Mouse (Mus musculus) lung, embryonic 15.5 days (tissue): ENCODE data around the gene Pfkp. TPM values are rescaled to one million over a fixed set of nuclear protein-coding genes. Genes with fewer than 3 reads are reported as not detected.

Experiments
- ATAC-seq: fragments of 200-750 bp; cut with Nextera tagmentation; 2 replicates; pipeline ENCODE4 v1.8.0; 2017; ENCODE audit warnings: moderate number of reproducible peaks, borderline replicate concordance; ENCODE audit not compliant: low FRiP score, low TSS enrichment; ENCODE audit errors: extremely low read depth
- H3K27ac ChIP-seq: fragments of 300-500 bp; sonication (generic); 2 replicates; pipeline ENCODE4 v1.5.1; 2015; ENCODE audit warnings: moderate library complexity, mild to moderate bottlenecking, inconsistent platforms
- H3K27me3 ChIP-seq: fragments of 300-500 bp; sonication (generic); 2 replicates; pipeline ENCODE4 v1.6.1; 2015; ENCODE audit warnings: inconsistent platforms
- H3K36me3 ChIP-seq: fragments of 300-500 bp; sonication (generic); 2 replicates; pipeline ENCODE4 v1.6.1; 2015; ENCODE audit warnings: inconsistent platforms
- H3K4me1 ChIP-seq: fragments of 300-500 bp; sonication (generic); 2 replicates; pipeline ENCODE4 v1.6.1; 2015; ENCODE audit warnings: inconsistent platforms
- H3K4me2 ChIP-seq: fragments of 300-500 bp; sonication (generic); 2 replicates; pipeline ENCODE4 v1.6.1; 2015; ENCODE audit warnings: inconsistent platforms, mild to moderate bottlenecking, moderate library complexity
- H3K4me3 ChIP-seq: fragments of 300-500 bp; sonication (generic); 2 replicates; pipeline ENCODE4 v1.5.1; 2015; ENCODE audit warnings: mild to moderate bottlenecking, inconsistent platforms
- H3K9ac ChIP-seq: fragments of 300-500 bp; sonication (generic); 2 replicates; pipeline ENCODE4 v1.6.1; 2015; ENCODE audit warnings: inconsistent platforms
- H3K9me3 ChIP-seq: fragments of 300-500 bp; sonication (generic); 2 replicates; pipeline ENCODE4 v1.6.1; 2016; ENCODE audit warnings: inconsistent platforms
- WGBS: fragments of 180-500 bp; shearing (Covaris S2); methylation state at CpG from one replicate; pipeline ENCODE4 v1.1.7; 2015; 5-methylcytosine and 5-hydroxymethylcytosine counted together
- polyA plus RNA-seq: library from polyadenylated mRNA; unstranded; fragments of >200 nt; fragmentation: Nextera tagmentation; extraction: Ambion mirVana; gene quantifications from 2 replicates; pipeline ENCODE4 v1.2.1, GENCODE M21; 2015

The Pfkp gene
- polyA plus RNA-seq, result 29.0 and 31.2 TPM in 2 replicates

- no peaks in the 10 kb centered on the region for H3K9me3 ChIP-seq
- peaks cover 12% of the 10 kb centered on the region; the same call in 1 of the 2 replicates for H3K4me1 ChIP-seq
- H3K36me3 ChIP-seq, result no peaks in the 10 kb centered on the region
- H3K9ac ChIP-seq, result peak within 1 kb of the TSS; percentile 46
- no peak within 1 kb of the TSS for H3K27ac ChIP-seq
- peak within 1 kb of the TSS; percentile 59 for H3K4me3 ChIP-seq
- H3K4me2 ChIP-seq, result peak within 1 kb of the TSS; percentile 99
- ATAC-seq, result peak; percentile 97
- H3K27me3 ChIP-seq, result no peaks in the 10 kb centered on the region
- WGBS, result 2% methylated on average over 34 of the region's 34 CpGs
These were observed at the start of gene Pfkp for GRCm38 (mm10) chr13:6648669-6649233. Gene Pfkp, minus strand, starts transcription at chr13:6648777.

- WGBS, result 73% methylated on average over 3 of the region's 3 CpGs
- Histone ChIP-seq H3K27ac (no peak overlapping the region), H3K36me3 (no peaks in the 10 kb centered on the region), H3K9ac (no peak overlapping the region), H3K4me3 (no peak overlapping the region), H3K27me3 (no peaks in the 10 kb centered on the region), H3K4me2 (no peak overlapping the region), H3K4me1 (no peaks in the 10 kb centered on the region), H3K9me3 (no peaks in the 10 kb centered on the region)
- peak; percentile 45; the same call in 1 of the 2 replicates for ATAC-seq
These were observed 42.0 kb upstream of the Pfkp start for GRCm38 (mm10) chr13:6690607-6691006.

GRCm38 (mm10) chr13:6689962-6690361, 41.4 kb upstream of the Pfkp start:
- H3K9me3 ChIP-seq, result no peaks in the 10 kb centered on the region
- no peak overlapping the region for H3K9ac ChIP-seq
- H3K27ac ChIP-seq, result no peak overlapping the region
- no peak overlapping the region for H3K4me3 ChIP-seq
- H3K4me1 ChIP-seq, result no peaks in the 10 kb centered on the region
- 0 out of 2 replicates have a peak, but pooled peaks have one; percentile 24 for ATAC-seq
- no peak overlapping the region for H3K4me2 ChIP-seq
- no peaks in the 10 kb centered on the region for H3K36me3 ChIP-seq
- no peaks in the 10 kb centered on the region for H3K27me3 ChIP-seq
- WGBS, result 63% methylated on average over 4 of the region's 4 CpGs

- no peak overlapping the region for H3K9ac ChIP-seq
These were observed 40.3 kb upstream of the Pfkp start for GRCm38 (mm10) chr13:6688790-6689433.

GRCm38 (mm10) chr13:6666887-6667286, 18.3 kb upstream of the Pfkp start:
- Histone ChIP-seq H3K36me3 (no peaks in the 10 kb centered on the region), H3K4me2 (no peak overlapping the region), H3K27me3 (no peaks in the 10 kb centered on the region), H3K4me1 (no peaks in the 10 kb centered on the region), H3K4me3 (no peak overlapping the region), H3K27ac (no peak overlapping the region), H3K9ac (no peak overlapping the region), H3K9me3 (no peaks in the 10 kb centered on the region)
- WGBS, result 71% methylated on average over 4 of the region's 4 CpGs
- no peak for ATAC-seq

More at GRCm38 (mm10) chr13:6688790-6689433, 40.3 kb upstream of the Pfkp start:
- H3K4me2 ChIP-seq, result no peak overlapping the region
- H3K27ac ChIP-seq, result no peak overlapping the region
- no peak overlapping the region for H3K4me3 ChIP-seq
- H3K36me3 ChIP-seq, result no peaks in the 10 kb centered on the region
- no peaks in the 10 kb centered on the region for H3K4me1 ChIP-seq
- no peak; the same call in 1 of the 2 replicates for ATAC-seq
- WGBS, result 44% methylated on average over 7 of the region's 7 CpGs
- H3K27me3 ChIP-seq, result no peaks in the 10 kb centered on the region
- H3K9me3 ChIP-seq, result no peaks in the 10 kb centered on the region

GRCm38 (mm10) chr13:6665506-6665905, 16.9 kb upstream of the Pfkp start:
- H3K9ac ChIP-seq, result no peak overlapping the region
- H3K4me1 ChIP-seq, result no peaks in the 10 kb centered on the region
- peak overlapping the region; percentile 44 for H3K27ac ChIP-seq
- H3K4me2 ChIP-seq, result no peak overlapping the region
- H3K36me3 ChIP-seq, result no peaks in the 10 kb centered on the region
- 39% methylated on average over 1 of the region's 1 CpGs for WGBS
- ATAC-seq, result peak; percentile 46; the same call in 1 of the 2 replicates
- H3K27me3 ChIP-seq, result no peaks in the 10 kb centered on the region
- no peak overlapping the region for H3K4me3 ChIP-seq
- H3K9me3 ChIP-seq, result no peaks in the 10 kb centered on the region

- 70% methylated on average over 5 of the region's 5 CpGs for WGBS
- Histone ChIP-seq H3K4me3 (no peak overlapping the region), H3K27me3 (no peaks in the 10 kb centered on the region), H3K36me3 (no peaks in the 10 kb centered on the region), H3K4me2 (no peak overlapping the region), H3K9ac (no peak overlapping the region), H3K27ac (no peak overlapping the region), H3K4me1 (no peaks in the 10 kb centered on the region), H3K9me3 (no peaks in the 10 kb centered on the region)
- ATAC-seq, result no peak
These were observed 15.6 kb upstream of the Pfkp start for GRCm38 (mm10) chr13:6664216-6664615.

- Histone ChIP-seq H3K4me1 (no peaks in the 10 kb centered on the region), H3K27ac (no peak overlapping the region), H3K4me2 (no peak overlapping the region), H3K4me3 (no peak overlapping the region), H3K9me3 (no peaks in the 10 kb centered on the region), H3K36me3 (no peaks in the 10 kb centered on the region), H3K9ac (no peak overlapping the region), H3K27me3 (no peaks in the 10 kb centered on the region)
- WGBS, result 75% methylated on average over 6 of the region's 6 CpGs
- ATAC-seq, result no peak; the same call in 1 of the 2 replicates
These were observed 10.7 kb upstream of the Pfkp start for GRCm38 (mm10) chr13:6659314-6659713.

- H3K9ac ChIP-seq, result no peak overlapping the region
- H3K27ac ChIP-seq, result no peak overlapping the region
- ATAC-seq, result no peak
- H3K27me3 ChIP-seq, result no peaks in the 10 kb centered on the region
- no peak overlapping the region for H3K4me2 ChIP-seq
- H3K36me3 ChIP-seq, result no peaks in the 10 kb centered on the region
- H3K9me3 ChIP-seq, result no peaks in the 10 kb centered on the region
- 76% methylated on average over 2 of the region's 2 CpGs for WGBS
- H3K4me1 ChIP-seq, result no peaks in the 10 kb centered on the region
- H3K4me3 ChIP-seq, result no peak overlapping the region
These were observed 8.7 kb upstream of the Pfkp start for GRCm38 (mm10) chr13:6657300-6657699.

GRCm38 (mm10) chr13:6649542-6649941, 965 bp upstream of the Pfkp start:
- Histone ChIP-seq H3K4me3 (no peak overlapping the region), H3K9ac (no peak overlapping the region)

GRCm38 (mm10) chr13:6647992-6648668, 447 bp downstream of the Pfkp start:
- Histone ChIP-seq H3K4me2 (peak overlapping the region; percentile 99), H3K27me3 (no peaks in the 10 kb centered on the region), H3K27ac (no peak overlapping the region), H3K9ac (peak overlapping the region; percentile 46), H3K4me1 (peaks cover 12% of the 10 kb centered on the region; the same call in 1 of the 2 replicates), H3K4me3 (peak overlapping the region; percentile 59), H3K9me3 (no peaks in the 10 kb centered on the region), H3K36me3 (no peaks in the 10 kb centered on the region)
- WGBS, result 2% methylated on average over 28 of the region's 28 CpGs
- ATAC-seq, result 0 out of 2 replicates have a peak, but pooled peaks have one; percentile 8

More at GRCm38 (mm10) chr13:6649542-6649941, 965 bp upstream of the Pfkp start:
- H3K4me2 ChIP-seq, result no peak overlapping the region
- WGBS, result 68% methylated on average over 3 of the region's 3 CpGs
- H3K27me3 ChIP-seq, result no peaks in the 10 kb centered on the region
- H3K27ac ChIP-seq, result no peak overlapping the region
- no peaks in the 10 kb centered on the region for H3K9me3 ChIP-seq
- H3K36me3 ChIP-seq, result no peaks in the 10 kb centered on the region
- peaks cover 12% of the 10 kb centered on the region; the same call in 1 of the 2 replicates for H3K4me1 ChIP-seq
- ATAC-seq, result no peak
